Mouse (Mus musculus) ovary, postnatal 36 days (tissue): ENCODE data around the gene Tmem135.

Experiments used
- DNase-seq: peaks from one replicate; pipeline ENCODE4 v3.0.0; 2022; ENCODE audit warnings: low spot score, mixed read lengths

The Tmem135 gene

DNA sequence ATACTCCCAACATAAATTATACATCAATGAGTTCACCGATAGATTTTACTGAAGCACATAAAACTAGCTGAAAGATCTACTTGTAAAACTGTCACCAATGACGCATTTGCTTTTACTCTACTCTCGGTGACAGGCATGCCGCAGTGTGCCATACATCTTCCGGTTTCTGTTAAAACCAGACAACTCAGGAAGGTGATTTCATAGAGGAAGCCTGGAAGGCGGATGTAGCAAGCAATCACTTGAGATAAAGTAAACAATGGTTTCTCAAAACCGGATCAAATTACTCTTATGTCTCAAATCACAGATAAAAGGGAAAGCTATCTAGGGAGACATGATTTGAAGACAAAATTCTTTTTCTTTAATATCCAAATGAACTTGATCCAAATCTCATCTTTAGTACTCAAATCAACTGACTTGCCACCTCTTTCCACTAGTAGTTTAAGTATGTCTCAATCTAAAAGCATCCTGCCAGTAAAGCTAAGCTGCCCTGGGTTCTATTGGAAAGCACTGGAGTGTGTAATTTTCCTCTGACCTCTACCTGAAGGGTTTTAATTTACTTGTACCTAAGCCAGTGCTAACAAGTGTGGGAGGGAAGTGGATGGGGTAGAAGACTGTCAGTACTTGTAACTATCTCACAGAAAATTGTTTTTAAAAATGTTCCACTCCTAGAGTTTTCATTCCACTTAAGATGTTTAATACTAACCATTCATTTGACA is 155.7 kb downstream of the Tmem135 start:
- DNase-seq, result no peak

DNA sequence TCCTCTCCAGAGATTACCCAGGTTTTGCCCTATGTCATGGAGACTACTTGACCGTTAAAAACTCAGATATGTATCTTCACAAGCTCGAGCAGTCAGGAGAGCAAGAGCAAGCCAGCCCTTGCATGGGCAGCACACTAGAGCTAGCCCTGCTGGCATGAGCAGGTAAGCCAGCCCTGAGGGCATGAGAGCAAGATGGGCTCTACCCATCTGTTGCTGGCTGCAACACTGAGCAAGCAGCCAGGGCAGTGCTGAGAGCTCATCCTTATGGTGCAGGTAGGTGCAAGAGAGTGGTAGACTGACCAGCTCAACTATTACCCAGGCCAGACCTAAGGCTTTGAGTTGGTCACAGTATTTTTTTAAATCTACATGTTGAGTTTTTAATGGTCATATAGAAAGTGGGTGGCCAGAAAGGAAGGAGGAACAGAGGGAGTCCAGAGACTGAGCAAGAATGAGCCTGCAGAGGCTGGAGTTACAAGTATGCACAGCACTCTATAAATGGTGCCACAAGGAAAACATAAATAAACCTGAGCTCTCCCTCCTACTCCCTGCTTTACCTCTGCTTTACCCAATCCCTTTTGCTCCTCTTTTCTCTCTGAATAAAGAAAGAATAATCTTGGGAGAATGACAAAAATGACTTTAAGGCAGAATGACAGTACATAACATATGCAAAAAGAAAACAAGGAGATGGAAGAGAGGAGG is 156.9 kb downstream of the Tmem135 start:
- DNase-seq, result no peak

DNA sequence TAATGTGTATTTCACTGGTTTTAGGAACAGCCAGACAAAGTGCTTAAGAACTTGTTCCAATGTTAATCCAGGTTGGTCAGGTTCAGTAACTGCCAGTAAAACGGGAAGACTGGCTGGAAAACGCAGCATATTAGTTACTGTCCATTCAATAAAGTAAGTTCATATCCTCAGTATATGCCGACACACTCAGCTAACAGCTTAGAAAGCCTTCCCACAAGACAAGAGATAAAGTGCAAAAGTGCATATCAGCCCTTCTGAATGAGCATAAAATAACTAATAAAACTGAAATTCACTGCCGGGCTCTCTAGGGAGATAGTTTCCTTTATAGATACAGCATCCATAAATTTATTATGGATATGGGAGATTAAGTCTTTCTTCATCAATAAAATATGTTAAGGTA is 161.5 kb downstream of the Tmem135 start:
- DNase-seq, result no peak

- no peak for DNase-seq
These were observed 161.9 kb downstream of the Tmem135 start for GRCm38 (mm10) chr7:89242143-89242542.

- DNase-seq, result no peak
These were observed 164.4 kb downstream of the Tmem135 start for GRCm38 (mm10) chr7:89239592-89239991.

DNA sequence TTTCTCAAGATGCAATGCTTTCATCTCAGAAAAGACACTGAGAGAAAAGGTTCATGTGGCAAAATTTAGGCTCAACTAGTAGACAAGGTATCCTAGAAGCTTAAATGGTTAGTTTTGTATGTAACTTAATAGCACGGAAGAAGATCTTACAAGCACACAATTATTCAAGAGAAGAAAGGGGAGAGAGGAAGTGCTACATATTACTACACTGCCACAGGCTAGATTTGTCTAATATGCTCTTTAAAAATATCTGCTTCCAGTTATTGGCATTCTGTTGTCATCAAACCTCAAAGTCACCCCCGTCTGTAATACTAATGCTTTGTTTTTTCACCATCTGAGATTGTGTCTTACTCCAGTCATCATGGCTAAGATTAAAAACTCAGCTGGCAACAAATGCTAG is 167.4 kb downstream of the Tmem135 start:
- no peak for DNase-seq

GRCm38 (mm10) chr7:89235974-89236507 is 168.0 kb downstream of the Tmem135 start:
- DNase-seq, result no peak

DNA sequence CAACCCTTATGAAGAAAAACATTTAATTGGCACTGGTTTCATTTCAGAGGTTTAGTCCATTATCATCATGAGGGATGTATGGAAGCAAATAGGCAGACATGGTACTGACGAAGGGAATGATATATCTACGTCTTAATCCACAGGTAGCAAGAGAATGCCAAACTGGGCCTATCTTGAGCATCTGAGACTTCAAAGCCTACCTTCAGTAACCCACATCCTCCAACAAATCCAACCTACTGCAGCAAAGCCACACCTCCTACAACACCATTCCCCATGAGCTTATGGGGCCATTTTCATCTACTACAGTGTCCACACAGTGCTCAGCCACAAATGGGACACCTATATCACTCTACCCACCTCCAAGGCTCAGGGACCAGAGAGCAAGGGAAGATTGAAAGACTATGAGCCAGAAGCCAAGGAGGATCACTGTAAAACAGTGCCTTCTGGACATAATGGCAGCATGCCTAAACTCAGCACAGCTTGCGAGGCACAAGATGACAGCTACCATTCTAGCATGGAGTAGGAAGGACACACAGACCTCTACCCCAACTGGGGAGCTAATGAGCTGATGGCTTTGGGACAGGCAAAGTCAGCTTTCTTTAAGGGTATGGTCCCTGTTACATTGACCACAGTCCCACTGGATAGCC is 171.4 kb downstream of the Tmem135 start:
- DNase-seq, result no peak

DNA sequence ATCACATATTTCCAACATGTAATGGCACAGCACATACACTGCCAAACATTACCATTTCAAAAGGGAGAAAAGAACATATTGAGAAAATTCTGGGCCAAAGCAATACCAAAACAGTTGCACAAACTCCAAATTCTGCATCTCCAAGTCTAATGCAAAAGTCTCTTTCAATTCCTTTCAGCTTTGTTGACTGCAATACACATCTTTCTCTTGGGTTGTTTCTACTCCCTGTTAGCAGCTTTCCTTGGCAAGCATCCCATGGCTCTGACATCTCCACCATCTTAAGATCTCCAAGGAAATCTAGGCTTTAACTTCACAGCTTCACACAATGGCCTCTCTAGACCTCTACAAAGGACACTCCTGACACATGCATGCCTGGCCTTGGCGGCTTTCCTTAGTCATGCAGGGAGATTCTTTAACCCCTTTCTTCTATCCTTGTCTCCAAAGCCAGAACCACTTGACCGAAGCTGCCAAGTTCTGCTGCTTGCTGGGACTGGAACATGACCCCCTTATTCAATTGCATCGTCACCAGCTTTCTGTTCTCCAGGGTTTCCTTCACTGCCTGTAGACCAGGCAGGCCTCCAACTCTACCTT is 172.7 kb downstream of the Tmem135 start:
- DNase-seq, result no peak

- DNase-seq, result no peak
These were observed 181.4 kb downstream of the Tmem135 start for GRCm38 (mm10) chr7:89222609-89223008.

GRCm38 (mm10) chr7:89216628-89217027 is 187.4 kb downstream of the Tmem135 start:
- DNase-seq, result no peak

- no peak for DNase-seq
These were observed 187.9 kb downstream of the Tmem135 start for GRCm38 (mm10) chr7:89216118-89216517.

- DNase-seq, result no peak
These were observed 188.3 kb downstream of the Tmem135 start for GRCm38 (mm10) chr7:89215714-89216113.

GRCm38 (mm10) chr7:89210506-89210905 is 193.5 kb downstream of the Tmem135 start:
- DNase-seq, result no peak

DNA sequence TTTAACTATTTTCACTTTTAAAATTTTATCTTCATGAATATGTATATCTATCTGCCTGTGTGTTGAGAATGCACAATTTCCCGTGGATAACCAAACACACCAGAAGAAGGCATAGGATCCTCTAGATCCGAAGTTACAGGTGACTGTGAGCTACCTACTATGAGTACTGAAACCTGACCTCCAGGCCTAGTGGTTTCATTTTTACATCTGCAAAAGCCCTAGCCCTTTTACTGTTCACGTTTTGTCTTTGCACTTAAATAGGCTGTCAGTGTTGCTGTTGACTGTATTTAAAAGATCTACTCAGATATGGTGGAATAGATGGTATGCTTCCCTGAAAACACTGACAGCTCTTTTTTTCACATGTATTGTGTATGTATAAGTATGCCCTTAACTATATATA is 197.9 kb downstream of the Tmem135 start:
- DNase-seq, result no peak

DNA sequence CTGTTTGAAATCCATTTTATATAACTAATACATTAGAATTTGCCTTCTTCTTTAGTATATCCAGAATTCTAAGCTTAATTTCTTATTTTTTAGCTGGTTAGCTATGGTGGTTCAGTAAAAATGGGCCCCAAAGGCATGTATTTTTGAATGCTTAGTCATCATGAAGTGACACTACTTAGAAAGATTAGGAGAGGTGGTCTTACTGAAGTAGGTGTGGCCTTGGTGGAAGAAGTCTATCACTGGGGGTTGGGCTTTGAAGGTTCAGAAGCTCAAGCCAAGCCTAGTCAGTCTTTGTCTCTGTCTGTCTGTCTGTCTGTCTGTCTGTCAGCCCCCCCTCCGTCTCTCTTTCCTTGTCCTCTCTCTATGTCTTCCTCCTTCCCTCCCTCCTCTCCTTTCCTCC is 198.6 kb downstream of the Tmem135 start:
- DNase-seq, result no peak

GRCm38 (mm10) chr7:89203144-89203543 is 200.9 kb downstream of the Tmem135 start:
- no peak for DNase-seq

GRCm38 (mm10) chr7:89201954-89202353 is 202.1 kb downstream of the Tmem135 start:
- no peak for DNase-seq

DNA sequence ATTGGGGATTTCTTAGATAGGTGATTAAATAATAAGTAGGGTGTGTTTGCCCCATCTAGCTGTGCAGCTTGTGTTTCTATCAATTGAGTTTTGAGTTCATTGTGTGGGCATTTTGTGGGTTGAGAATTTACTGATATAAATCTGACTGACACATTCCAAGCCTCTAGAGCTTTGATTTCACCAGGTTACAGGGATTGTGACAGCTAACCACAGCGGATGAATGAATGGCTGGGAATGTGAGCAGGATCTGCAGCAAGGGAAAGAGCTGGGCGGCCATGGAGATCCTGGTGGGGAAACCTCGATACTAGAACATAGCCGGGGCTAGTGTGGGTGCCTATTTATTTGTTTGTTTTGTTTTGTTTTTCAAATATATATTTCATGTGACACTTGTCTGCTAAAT is 205.5 kb downstream of the Tmem135 start:
- no peak for DNase-seq

- DNase-seq, result no peak
These were observed 210.6 kb downstream of the Tmem135 start for GRCm38 (mm10) chr7:89193459-89193858.

GRCm38 (mm10) chr7:89183928-89184327 is 220.1 kb downstream of the Tmem135 start:
- DNase-seq, result no peak

- DNase-seq, result no peak
These were observed 221.1 kb downstream of the Tmem135 start for GRCm38 (mm10) chr7:89182943-89183342.

GRCm38 (mm10) chr7:89181285-89181684 is 222.7 kb downstream of the Tmem135 start:
- no peak for DNase-seq
